Mouse (Mus musculus) neural tube, embryonic 15.5 days (tissue): ENCODE data around the gene Wdr27. TPM values are rescaled to one million over a fixed set of nuclear protein-coding genes. Genes with fewer than 3 reads are reported as not detected.

Source experiments
- ATAC-seq: fragments of 200-750 bp; cut with Nextera tagmentation; 2 replicates; pipeline ENCODE4 v1.8.0; 2017; ENCODE audit warnings: mild to moderate bottlenecking, moderate TSS enrichment, moderate library complexity; ENCODE audit not compliant: low FRiP score
- H3K27ac ChIP-seq: fragments of 300-500 bp; sonication (generic); replicated peaks from 2 replicates; pipeline ENCODE4 v1.5.1; 2015; ENCODE audit warnings: mild to moderate bottlenecking, inconsistent platforms
- H3K27me3 ChIP-seq: fragments of 300-500 bp; sonication (generic); replicated peaks from 2 replicates; pipeline ENCODE4 v1.6.1; 2015; ENCODE audit warnings: inconsistent platforms
- H3K36me3 ChIP-seq: fragments of 300-500 bp; sonication (generic); 2 replicates; pipeline ENCODE4 v1.6.1; 2015; ENCODE audit warnings: inconsistent platforms
- H3K4me1 ChIP-seq: fragments of 300-500 bp; sonication (generic); 2 replicates; pipeline ENCODE4 v1.6.1; 2015; ENCODE audit warnings: inconsistent platforms
- H3K4me2 ChIP-seq: fragments of 300-500 bp; sonication (generic); 2 replicates; pipeline ENCODE4 v1.6.1; 2015; ENCODE audit warnings: inconsistent platforms, mild to moderate bottlenecking, moderate library complexity
- H3K4me3 ChIP-seq: fragments of 300-500 bp; sonication (generic); replicated peaks from 2 replicates; pipeline ENCODE4 v1.5.1; 2015; ENCODE audit warnings: mild to moderate bottlenecking, inconsistent platforms
- H3K9ac ChIP-seq: fragments of 300-500 bp; sonication (generic); replicated peaks from 2 replicates; pipeline ENCODE4 v1.6.1; 2015; ENCODE audit warnings: mild to moderate bottlenecking, inconsistent platforms
- H3K9me3 ChIP-seq: fragments of 300-500 bp; sonication (generic); replicated peaks from 2 replicates; pipeline ENCODE4 v1.6.1; 2016; ENCODE audit warnings: inconsistent platforms
- WGBS: fragments of 180-500 bp; shearing (Covaris S2); methylation state at CpG from one replicate; pipeline ENCODE4 v1.1.7; 2015; ENCODE audit warnings: mixed read lengths; 5-methylcytosine and 5-hydroxymethylcytosine counted together
- polyA plus RNA-seq: library from polyadenylated mRNA; unstranded; fragments of >200 nt; fragmentation: Nextera tagmentation; extraction: Ambion mirVana; gene quantifications from 2 replicates; pipeline ENCODE4 v1.2.1, GENCODE M21; 2015

The Wdr27 gene
- polyA plus RNA-seq, 1 experiment from 2014 or later, result 8.9 TPM

DNA sequence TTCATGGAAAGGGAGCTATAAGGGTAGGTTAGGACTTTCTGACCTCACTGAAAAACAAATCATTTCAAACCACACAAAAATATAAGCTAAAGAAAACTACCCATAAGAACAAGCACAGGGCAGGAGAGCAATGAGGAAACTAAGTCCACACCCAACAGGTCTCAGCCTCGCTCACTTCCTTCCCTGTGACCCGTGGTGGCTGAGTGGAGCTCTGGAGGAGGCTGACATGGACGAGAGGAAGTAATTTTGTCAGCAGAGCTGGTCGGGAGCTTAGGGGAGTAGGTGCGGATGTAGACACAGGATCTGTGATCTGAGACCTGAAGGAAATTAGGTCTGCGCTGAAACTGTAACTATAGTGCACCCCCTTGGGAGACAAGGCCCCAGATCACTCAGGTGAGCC lies 21.4 kb downstream of the Wdr27 start:
- H3K27ac ChIP-seq, result no peak overlapping the region
- H3K4me2 ChIP-seq, result no peak overlapping the region
- ATAC-seq, result no peak
- H3K27me3 ChIP-seq, result no peaks in the 10 kb centered on the region
- 79% methylated on average over 6 of the region's 6 CpGs for WGBS
- H3K4me1 ChIP-seq, result no peaks in the 10 kb centered on the region
- H3K36me3 ChIP-seq, result no peaks in the 10 kb centered on the region
- no peaks in the 10 kb centered on the region for H3K9me3 ChIP-seq
- no peak overlapping the region for H3K4me3 ChIP-seq
- H3K9ac ChIP-seq, result no peak overlapping the region

DNA sequence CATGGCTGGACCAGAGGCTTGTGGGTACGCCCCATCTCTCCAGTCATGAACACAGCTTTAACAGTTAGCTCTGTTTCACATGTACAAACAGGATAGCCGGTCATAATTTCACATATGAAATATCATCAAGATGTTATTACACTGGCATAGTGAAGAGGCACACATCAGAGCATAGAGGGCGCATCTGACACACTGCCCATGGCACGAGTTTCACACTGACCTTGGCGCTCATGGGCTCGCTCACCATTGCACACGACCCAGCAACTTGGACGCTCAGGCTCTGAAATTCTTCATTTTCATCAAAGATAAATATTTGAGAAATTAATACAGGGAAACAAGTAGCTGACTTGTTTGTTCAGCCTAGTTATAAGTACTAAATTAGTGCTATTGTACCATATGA lies 25.1 kb downstream of the Wdr27 start:
- H3K4me1 ChIP-seq, result no peaks in the 10 kb centered on the region
- 92% methylated on average over 8 of the region's 8 CpGs for WGBS
- ATAC-seq, result no peak

DNA sequence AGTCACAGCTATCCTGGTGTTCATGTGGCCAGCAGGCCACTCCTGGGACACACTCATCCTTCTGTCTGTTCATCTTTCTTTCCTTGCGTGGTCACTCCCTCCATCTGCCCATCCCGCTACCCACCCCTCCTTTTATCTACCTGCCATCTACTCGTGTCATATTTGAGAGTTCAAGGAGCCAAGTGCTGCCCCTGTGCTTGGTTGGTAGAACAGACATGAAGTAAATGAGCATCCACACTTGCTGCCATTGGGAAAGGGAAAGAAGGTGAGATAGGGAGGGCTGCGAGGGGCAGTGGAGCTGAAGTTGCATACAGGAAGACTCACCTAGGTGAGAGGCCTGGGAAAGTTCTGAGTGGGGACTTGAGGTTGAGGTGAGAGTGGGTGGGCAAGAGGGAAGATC lies 28.6 kb downstream of the Wdr27 start:
- no peaks in the 10 kb centered on the region for H3K36me3 ChIP-seq
- H3K9ac ChIP-seq, result no peak overlapping the region
- H3K4me1 ChIP-seq, result no peaks in the 10 kb centered on the region
- H3K27me3 ChIP-seq, result no peaks in the 10 kb centered on the region
- no peak overlapping the region for H3K4me2 ChIP-seq
- H3K4me3 ChIP-seq, result no peak overlapping the region
- ATAC-seq, result no peak
- H3K27ac ChIP-seq, result no peak overlapping the region
- WGBS, result 86% methylated on average over 4 of the region's 4 CpGs
- no peaks in the 10 kb centered on the region for H3K9me3 ChIP-seq

More for the DNA sequence above, 25.1 kb downstream of the Wdr27 start:
- no peaks in the 10 kb centered on the region for H3K27me3 ChIP-seq
- no peak overlapping the region for H3K4me2 ChIP-seq
- no peaks in the 10 kb centered on the region for H3K36me3 ChIP-seq
- H3K27ac ChIP-seq, result no peak overlapping the region
- no peak overlapping the region for H3K9ac ChIP-seq
- no peaks in the 10 kb centered on the region for H3K9me3 ChIP-seq
- H3K4me3 ChIP-seq, result no peak overlapping the region

DNA sequence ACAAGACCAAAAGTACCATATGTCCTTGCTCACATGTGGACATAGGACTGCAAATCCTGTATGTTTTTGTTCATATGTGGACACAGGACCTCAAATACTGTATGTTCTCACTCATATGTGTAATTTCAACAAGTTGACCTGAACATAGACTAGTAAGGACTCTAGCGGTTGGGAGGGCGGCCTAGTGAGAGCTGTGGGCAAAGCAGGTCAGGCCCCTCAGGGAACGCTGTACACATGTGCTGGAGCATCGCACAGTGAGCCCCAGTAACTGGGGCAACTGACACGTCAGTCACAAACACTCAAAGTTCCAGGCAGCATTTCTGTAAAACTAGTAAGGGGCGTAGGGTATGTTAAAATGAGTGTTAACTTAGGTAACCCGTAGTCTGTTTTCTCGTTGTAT lies 30.0 kb downstream of the Wdr27 start:
- no peak for ATAC-seq

DNA sequence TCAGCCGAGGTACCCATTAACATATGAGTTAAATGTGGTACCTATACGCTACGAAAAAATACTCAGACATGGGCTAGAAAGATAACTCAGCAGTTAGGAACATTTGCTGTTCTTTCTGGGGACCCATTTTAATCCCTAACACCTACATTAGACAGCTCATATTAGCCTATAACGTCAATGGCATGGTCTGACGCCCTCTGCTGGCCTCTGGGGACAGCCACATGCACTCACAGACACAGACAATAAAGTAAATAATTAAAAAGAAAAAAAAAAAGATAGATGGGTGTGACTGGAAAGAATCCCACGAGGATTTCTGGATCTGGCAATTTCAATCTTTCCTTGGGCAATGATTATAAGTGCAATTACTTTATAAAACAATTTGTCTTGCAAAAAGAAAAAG lies 30.5 kb downstream of the Wdr27 start:
- Histone ChIP-seq H3K36me3 (no peaks in the 10 kb centered on the region), H3K4me3 (no peak overlapping the region), H3K9me3 (no peaks in the 10 kb centered on the region), H3K27me3 (no peaks in the 10 kb centered on the region), H3K27ac (no peak overlapping the region), H3K4me1 (no peaks in the 10 kb centered on the region), H3K4me2 (no peak overlapping the region), H3K9ac (no peak overlapping the region)
- WGBS, result 39% methylated on average over 6 of the region's 6 CpGs
- no peak for ATAC-seq

More for the DNA sequence above, 30.0 kb downstream of the Wdr27 start:
- no peak overlapping the region for H3K4me3 ChIP-seq
- no peaks in the 10 kb centered on the region for H3K4me1 ChIP-seq
- 90% methylated on average over 8 of the region's 8 CpGs for WGBS
- no peaks in the 10 kb centered on the region for H3K36me3 ChIP-seq
- no peaks in the 10 kb centered on the region for H3K9me3 ChIP-seq
- no peaks in the 10 kb centered on the region for H3K27me3 ChIP-seq
- no peak overlapping the region for H3K9ac ChIP-seq
- H3K27ac ChIP-seq, result no peak overlapping the region
- no peak overlapping the region for H3K4me2 ChIP-seq

DNA sequence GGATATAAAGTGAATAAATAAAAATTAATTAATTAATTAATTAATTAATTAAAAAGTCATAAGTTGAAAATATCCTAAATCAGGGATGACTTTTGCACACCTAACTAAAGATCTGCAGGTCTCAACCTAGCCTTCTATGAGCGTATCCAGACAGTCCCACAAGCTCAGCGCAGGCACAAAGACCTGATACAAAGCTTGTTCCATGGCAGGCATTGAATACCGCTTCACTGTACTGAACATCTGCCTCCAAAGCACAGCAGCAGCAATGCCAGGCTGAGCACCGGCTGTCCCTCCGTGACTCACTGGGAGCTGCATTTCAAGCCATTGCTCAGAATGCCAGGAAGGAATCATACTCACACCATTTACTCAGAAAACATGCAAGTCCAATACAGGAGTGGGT lies 32.2 kb downstream of the Wdr27 start:
- Histone ChIP-seq H3K4me1 (no peaks in the 10 kb centered on the region), H3K4me3 (no peak overlapping the region), H3K9ac (no peak overlapping the region), H3K27me3 (no peaks in the 10 kb centered on the region), H3K27ac (no peak overlapping the region), H3K4me2 (no peak overlapping the region), H3K9me3 (no peaks in the 10 kb centered on the region), H3K36me3 (no peaks in the 10 kb centered on the region)
- 89% methylated on average over 5 of the region's 5 CpGs for whole genome bisulfite sequencing
- ATAC-seq, result no peak

DNA sequence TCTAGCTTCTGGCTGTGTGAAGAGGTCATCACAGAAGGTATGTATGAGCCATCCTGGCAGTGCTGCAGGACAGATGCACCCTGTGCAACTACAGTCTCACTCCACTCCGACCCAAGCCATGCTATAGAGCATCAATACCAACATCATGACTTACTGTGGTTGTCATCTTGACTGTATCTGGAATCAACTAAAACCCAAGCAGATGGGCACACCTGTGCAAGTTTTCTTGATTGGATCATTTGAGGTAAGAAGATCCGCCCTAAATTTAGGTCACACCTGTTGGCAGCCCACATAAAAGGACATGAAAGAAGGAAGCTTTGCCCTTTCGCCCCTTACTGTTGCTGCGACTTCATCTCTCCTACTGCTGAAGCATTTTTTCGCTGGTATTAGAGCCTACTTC lies 33.6 kb downstream of the Wdr27 start:
- no peaks in the 10 kb centered on the region for H3K27me3 ChIP-seq
- H3K36me3 ChIP-seq, result no peaks in the 10 kb centered on the region
- no peaks in the 10 kb centered on the region for H3K9me3 ChIP-seq
- WGBS, result 87% methylated on average over 5 of the region's 5 CpGs
- 0 out of 2 replicates have a peak, but pooled peaks cover 2% of the 10 kb centered on the region for H3K4me1 ChIP-seq
- no peak overlapping the region for H3K9ac ChIP-seq
- no peak overlapping the region for H3K4me2 ChIP-seq
- no peak overlapping the region for H3K4me3 ChIP-seq
- ATAC-seq, result no peak
- H3K27ac ChIP-seq, result no peak overlapping the region

DNA sequence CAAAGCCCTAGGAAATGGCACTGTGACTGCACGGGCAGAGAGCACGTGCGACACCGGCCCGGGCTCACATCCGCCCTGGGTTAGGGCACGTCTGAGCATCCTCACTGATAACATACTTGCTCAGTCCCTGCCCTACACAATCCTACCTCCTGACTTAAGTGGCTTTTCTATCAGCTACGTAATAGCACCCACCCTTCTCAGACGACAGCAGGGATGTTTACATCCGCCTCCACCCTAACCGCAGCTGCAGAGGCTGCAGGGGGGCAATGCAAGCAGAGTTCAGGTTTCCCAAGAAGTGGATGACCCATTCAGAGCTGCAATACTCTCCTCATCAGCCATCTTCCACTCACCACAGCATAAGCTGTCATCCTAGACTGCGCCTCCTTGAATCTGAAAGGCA lies 35.8 kb downstream of the Wdr27 start:
- Histone ChIP-seq H3K9me3 (no peaks in the 10 kb centered on the region), H3K4me2 (no peak overlapping the region), H3K9ac (no peak overlapping the region), H3K36me3 (no peaks in the 10 kb centered on the region), H3K27ac (no peak overlapping the region), H3K27me3 (no peaks in the 10 kb centered on the region), H3K4me3 (no peak overlapping the region), H3K4me1 (0 out of 2 replicates have a peak, but pooled peaks cover 2% of the 10 kb centered on the region)
- no peak for ATAC-seq
- 84% methylated on average over 12 of the region's 12 CpGs for WGBS

DNA sequence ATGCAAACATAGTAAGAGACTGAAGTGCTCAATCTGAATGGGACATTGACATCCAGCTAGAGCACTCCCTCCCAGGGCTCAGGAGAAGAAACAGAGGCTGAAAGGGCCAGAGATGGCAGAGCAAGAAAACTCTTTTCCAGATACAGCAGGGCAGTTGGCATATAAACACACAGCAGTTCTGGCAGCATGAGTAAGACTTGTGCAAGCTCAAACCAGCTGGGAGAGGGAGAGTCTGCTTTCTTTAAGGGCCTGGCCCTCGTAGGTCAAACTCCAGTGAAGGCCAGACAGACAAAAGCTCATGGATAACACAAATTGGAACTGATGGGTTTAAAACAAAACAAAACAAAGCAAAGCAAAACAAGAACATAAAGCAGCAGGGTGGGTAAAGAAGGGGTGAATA lies 36.3 kb downstream of the Wdr27 start:
- Histone ChIP-seq H3K9me3 (no peaks in the 10 kb centered on the region), H3K36me3 (no peaks in the 10 kb centered on the region), H3K4me1 (0 out of 2 replicates have a peak, but pooled peaks cover 2% of the 10 kb centered on the region), H3K27me3 (no peaks in the 10 kb centered on the region), H3K9ac (no peak overlapping the region), H3K4me3 (no peak overlapping the region), H3K27ac (no peak overlapping the region), H3K4me2 (no peak overlapping the region)
- WGBS, result 50% methylated on average over 1 of the region's 1 CpGs
- ATAC-seq, result no peak

DNA sequence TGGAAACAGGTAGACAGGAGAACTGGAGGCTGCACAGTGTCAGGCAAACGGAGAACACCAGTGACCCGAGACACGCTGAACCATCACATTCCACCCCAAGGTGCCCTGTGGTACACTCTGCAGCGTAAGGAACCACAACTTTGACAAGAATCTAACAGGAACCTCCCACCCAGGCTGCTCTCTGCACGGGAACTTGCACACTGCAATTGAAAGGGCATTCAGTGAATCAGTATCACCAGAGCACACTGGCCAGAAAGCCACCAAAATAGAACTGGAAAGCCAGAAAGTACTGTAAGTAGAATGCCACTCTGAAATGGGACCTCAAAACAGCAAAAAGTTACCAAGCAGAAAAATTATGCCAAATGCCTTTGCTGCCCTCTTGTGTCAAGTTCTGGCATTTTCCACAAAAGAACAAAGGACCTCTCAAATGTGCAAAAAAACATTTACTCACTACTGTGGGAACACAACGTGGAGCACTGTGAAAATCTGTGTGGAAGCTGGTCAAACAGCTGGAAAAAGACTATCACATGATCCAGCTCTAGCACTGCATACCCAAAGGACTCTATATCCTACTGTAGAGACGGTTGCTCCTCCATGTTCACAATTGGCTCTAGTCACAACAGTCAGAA lies 38.2 kb downstream of the Wdr27 start:
- Histone ChIP-seq H3K9ac (no peak overlapping the region), H3K36me3 (no peaks in the 10 kb centered on the region), H3K9me3 (no peaks in the 10 kb centered on the region), H3K4me1 (0 out of 2 replicates have a peak, but pooled peaks cover 2% of the 10 kb centered on the region), H3K27me3 (no peaks in the 10 kb centered on the region), H3K27ac (no peak overlapping the region), H3K4me2 (no peak overlapping the region), H3K4me3 (no peak overlapping the region)
- WGBS, result 53% methylated on average over 7 of the region's 7 CpGs
- ATAC-seq, result peak; percentile 69

DNA sequence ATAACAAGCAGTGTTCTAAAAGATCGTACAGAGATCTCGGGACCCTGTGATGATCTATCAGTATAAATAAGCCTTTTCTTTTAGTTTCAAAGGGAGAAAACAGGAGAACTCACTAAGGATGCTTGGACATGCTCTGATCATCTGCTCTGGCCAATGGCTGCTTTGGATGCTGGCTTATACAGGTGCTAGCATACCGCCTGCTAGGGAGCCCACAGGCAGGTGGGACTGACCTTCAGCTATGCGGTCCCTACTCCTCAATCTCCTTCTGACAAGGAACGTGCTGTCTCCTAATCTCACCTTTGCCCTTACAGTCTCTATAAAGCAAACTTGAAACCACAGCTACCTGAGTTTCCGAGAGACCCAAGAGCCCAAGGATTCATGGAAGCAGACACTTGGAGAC lies 38.8 kb downstream of the Wdr27 start:
- Histone ChIP-seq H3K9ac (no peak overlapping the region; the same call in 1 of the 2 replicates), H3K4me1 (0 out of 2 replicates have a peak, but pooled peaks cover 2% of the 10 kb centered on the region), H3K27ac (no peak overlapping the region), H3K4me2 (no peak overlapping the region), H3K36me3 (no peaks in the 10 kb centered on the region), H3K4me3 (no peak overlapping the region), H3K27me3 (no peaks in the 10 kb centered on the region), H3K9me3 (no peaks in the 10 kb centered on the region)
- no peak for ATAC-seq
- 89% methylated on average over 6 of the region's 6 CpGs for WGBS

DNA sequence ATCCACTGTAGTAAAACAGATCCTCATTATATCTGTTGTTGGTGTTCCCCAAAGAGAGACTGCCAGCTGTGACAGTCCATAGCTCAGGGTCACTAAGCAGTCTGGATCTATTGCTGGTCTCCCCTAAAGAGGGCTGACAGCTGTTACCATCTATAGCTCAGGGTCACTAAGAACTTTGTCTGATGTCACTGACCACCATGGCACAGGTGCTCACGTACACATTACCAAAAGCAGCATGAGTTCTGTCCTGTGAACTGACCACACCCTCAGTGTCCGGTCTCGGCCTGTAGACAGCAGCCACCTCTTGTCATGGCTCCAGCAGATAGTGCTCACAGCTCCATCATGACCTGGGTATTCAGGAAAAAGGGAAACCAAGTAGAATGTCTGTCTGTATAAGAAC lies 39.7 kb downstream of the Wdr27 start:
- no peak for ATAC-seq
- 85% methylated on average over 3 of the region's 3 CpGs for WGBS
- H3K9ac ChIP-seq, result no peak overlapping the region
- H3K36me3 ChIP-seq, result no peaks in the 10 kb centered on the region
- no peaks in the 10 kb centered on the region for H3K27me3 ChIP-seq
- H3K4me2 ChIP-seq, result no peak overlapping the region
- no peak overlapping the region for H3K4me3 ChIP-seq
- H3K4me1 ChIP-seq, result 0 out of 2 replicates have a peak, but pooled peaks cover 2% of the 10 kb centered on the region
- H3K9me3 ChIP-seq, result no peaks in the 10 kb centered on the region
- no peak overlapping the region for H3K27ac ChIP-seq
